ENCODE assay signal across 22 mouse cellular contexts in the genomic region with DNA sequence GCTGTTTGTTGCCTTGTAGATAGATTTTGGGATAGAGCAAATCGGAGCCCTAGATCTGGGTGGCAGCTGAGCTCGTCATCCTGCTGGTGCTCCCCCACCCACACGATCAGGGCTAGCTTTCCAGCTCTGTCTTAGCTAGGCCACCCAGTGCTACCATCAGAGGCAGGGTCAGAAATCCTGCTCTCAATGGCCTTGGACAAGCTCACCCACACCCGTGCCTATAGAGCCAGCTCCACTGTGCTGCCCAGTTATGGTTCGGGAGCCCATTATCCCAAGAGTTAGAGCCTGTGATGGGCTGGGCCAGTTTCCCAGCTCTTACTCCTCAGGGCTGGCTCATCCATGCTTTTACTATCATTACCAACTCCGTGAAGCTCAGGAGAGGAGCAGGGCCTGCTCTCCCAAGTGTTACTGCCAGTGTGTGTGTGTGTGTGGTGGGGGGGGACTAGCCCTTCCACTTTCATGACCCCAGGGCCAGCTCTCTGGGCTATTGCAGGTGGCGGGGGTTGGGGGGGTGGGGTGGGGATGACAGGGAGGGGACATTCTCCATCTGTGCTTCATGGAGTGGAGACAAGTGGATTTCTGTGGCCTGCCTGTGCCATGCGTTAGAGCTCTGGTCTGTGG.
A peak's percentile ranks its signal among the peaks of the same experiment; 100 is the strongest.
DNase-seq lines count a peak whose midpoint lies in the region; ATAC-seq and TF ChIP-seq lines count a peak whose summit lies in the region.
"Had no signal": no experiment of that assay in that cellular context is flagged by ENCODE, and none has a peak within 500 bp of the region (broad histone marks: within the 10 kb centered on the region; RNA-seq: fewer than 3 reads in every experiment).

No protein-coding gene starts in this region.

- no peak for TF ChIP-seq EP300 in heart, adult 2 months (IDR thresholded peaks at IDR 0.05; ENCODE audit: insufficient read depth, low read depth, low read length)

- H3K4me2 ChIP-seq in forebrain, embryonic 12.5 days, result no peak overlapping the region
- no peak overlapping the region for H3K4me2 ChIP-seq in forebrain, embryonic 14.5 days (ENCODE audit: low read length)
- no peak overlapping the region for H3K4me2 ChIP-seq in hindbrain, embryonic 15.5 days
- no peak overlapping the region for H3K4me2 ChIP-seq in midbrain, embryonic 14.5 days (ENCODE audit: low read length)
- H3K4me2 ChIP-seq: heart, embryonic 13.5 days; limb, embryonic 12.5 days had no signal

- no peak for TF ChIP-seq CTCF in heart, adult 2 months (IDR thresholded peaks at IDR 0.05)

- 75% methylated on average over 8 of the region's 8 CpGs for whole genome bisulfite sequencing in forebrain, embryonic 12.5 days
- WGBS in forebrain, embryonic 14.5 days, result 79% methylated on average over 8 of the region's 8 CpGs
- WGBS in embryonic facial prominence, embryonic 10.5 days, result 66% methylated on average over 8 of the region's 8 CpGs
- 81% methylated on average over 8 of the region's 8 CpGs for WGBS in hindbrain, embryonic 15.5 days
- 68% methylated on average over 8 of the region's 8 CpGs for whole genome bisulfite sequencing in midbrain, embryonic 14.5 days
- 92% methylated on average over 8 of the region's 8 CpGs for WGBS in heart, adult 2 months

- H3K9ac ChIP-seq in forebrain, embryonic 12.5 days, result no peak overlapping the region
- H3K9ac ChIP-seq in forebrain, embryonic 14.5 days (ENCODE audit: low read length), result no peak overlapping the region
- no peak overlapping the region for H3K9ac ChIP-seq in hindbrain, embryonic 15.5 days
- H3K9ac ChIP-seq in midbrain, embryonic 14.5 days (replicated peaks; ENCODE audit: low read length), result no peak overlapping the region
- no peak overlapping the region for H3K9ac ChIP-seq in heart, adult 2 months (ENCODE audit: low read depth, low read length)
- H3K9ac ChIP-seq: heart, embryonic 13.5 days; limb, embryonic 12.5 days; liver, embryonic 14.5 days had no signal

- TF ChIP-seq POLR2A in heart, adult 2 months (IDR thresholded peaks at IDR 0.05; ENCODE audit: insufficient read depth, low read depth, low read length), result no peak

- intact Hi-C loops in heart, adult 2 months (cut with DNase I), result no loop called here
- intact Hi-C loops in left cerebral cortex, postnatal 36 days (cut with DNase I), result no loop called here

- no peak overlapping the region for H3K4me3 ChIP-seq in forebrain, embryonic 12.5 days (replicated peaks)
- H3K4me3 ChIP-seq in forebrain, embryonic 14.5 days (ENCODE audit: low read depth, low read length), result no peak overlapping the region
- no peak overlapping the region for H3K4me3 ChIP-seq in embryonic facial prominence, embryonic 10.5 days
- H3K4me3 ChIP-seq in hindbrain, embryonic 15.5 days, result no peak overlapping the region
- no peak overlapping the region for H3K4me3 ChIP-seq in midbrain, embryonic 14.5 days (replicated peaks; ENCODE audit: low read depth, low read length)
- H3K4me3 ChIP-seq in heart, adult 2 months, result no peak overlapping the region
- H3K4me3 ChIP-seq: heart, embryonic 13.5 days; left cerebral cortex, adult 2 months; limb, embryonic 12.5 days; megakaryocyte, embryonic 14.5 days had no signal

- H3K27me3 ChIP-seq in forebrain, embryonic 12.5 days, result peaks cover 3% of the 10 kb centered on the region; the same call in 1 of the 2 replicates
- H3K27me3 ChIP-seq in forebrain, embryonic 14.5 days (replicated peaks; ENCODE audit: control insufficient read depth, insufficient read depth, low read length), result no peaks in the 10 kb centered on the region
- no peaks in the 10 kb centered on the region for H3K27me3 ChIP-seq in embryonic facial prominence, embryonic 10.5 days (replicated peaks; ENCODE audit: low read depth, poor library complexity, severe bottlenecking)
- no peaks in the 10 kb centered on the region for H3K27me3 ChIP-seq in hindbrain, embryonic 15.5 days
- H3K27me3 ChIP-seq in midbrain, embryonic 14.5 days (ENCODE audit: control insufficient read depth, insufficient read depth, low read length), result no peaks in the 10 kb centered on the region
- no peaks in the 10 kb centered on the region for H3K27me3 ChIP-seq in heart, adult 2 months (ENCODE audit: control insufficient read depth, insufficient read depth, low read length)
- H3K27me3 ChIP-seq: heart, embryonic 13.5 days; limb, embryonic 12.5 days; megakaryocyte, embryonic 14.5 days had no signal

- ATAC-seq in forebrain, embryonic 12.5 days (ENCODE audit: low FRiP score), result 0 out of 2 replicates have a peak, but pooled peaks have one; percentile 13
- ATAC-seq in forebrain, embryonic 14.5 days, result no peak
- ATAC-seq in hindbrain, embryonic 15.5 days (ENCODE audit: low FRiP score, low read depth), result 0 out of 2 replicates have a peak, but pooled peaks have one; percentile 19
- ATAC-seq in midbrain, embryonic 14.5 days (ENCODE audit: low FRiP score, low TSS enrichment), result peak; percentile 32; the same call in 1 of the 2 replicates
- ATAC-seq in granulocyte monocyte progenitor cell, adult 5-6 weeks (replicated peaks; ENCODE audit: poor library complexity, severe bottlenecking), result no peak

- H3K27ac ChIP-seq in forebrain, embryonic 12.5 days, result no peak overlapping the region
- H3K27ac ChIP-seq in forebrain, embryonic 14.5 days (ENCODE audit: low read depth, low read length), result no peak overlapping the region
- peak overlapping the region; percentile 70 for H3K27ac ChIP-seq in embryonic facial prominence, embryonic 10.5 days (replicated peaks)
- no peak overlapping the region for H3K27ac ChIP-seq in hindbrain, embryonic 15.5 days (replicated peaks)
- H3K27ac ChIP-seq in midbrain, embryonic 14.5 days (replicated peaks; ENCODE audit: low read depth, low read length), result no peak overlapping the region
- no peak overlapping the region for H3K27ac ChIP-seq in heart, adult 2 months
- H3K27ac ChIP-seq: heart, embryonic 13.5 days; left cerebral cortex, adult 2 months; limb, embryonic 12.5 days; liver, embryonic 14.5 days had no signal

- no peak for DNase-seq in forebrain, embryonic 14.5 days (ENCODE audit: low spot score)
- peak; percentile 12 for DNase-seq in embryonic facial prominence, embryonic 10.5 days (ENCODE audit: low spot score)
- no peak for DNase-seq in midbrain, embryonic 14.5 days
- DNase-seq in heart, adult 2 months, result no peak
- no peak for DNase-seq in left cerebral cortex, postnatal 36 days (ENCODE audit: low spot score in 2 of 2)
- DNase-seq: adrenal gland, adult 8-10 months; cerebellum, adult 11 months; cerebellum, postnatal 14 days; embryo, embryonic 11 days; gastrocnemius, postnatal 14 days; heart, postnatal 36 days; kidney, adult 2 months; spleen, adult 18-20 months; thymus, adult 18-20 months had no signal

- H3K9me3 ChIP-seq in forebrain, embryonic 12.5 days, result no peaks in the 10 kb centered on the region
- no peaks in the 10 kb centered on the region for H3K9me3 ChIP-seq in forebrain, embryonic 14.5 days (replicated peaks; ENCODE audit: control insufficient read depth, low read length)
- H3K9me3 ChIP-seq in embryonic facial prominence, embryonic 10.5 days, result no peaks in the 10 kb centered on the region
- no peaks in the 10 kb centered on the region for H3K9me3 ChIP-seq in hindbrain, embryonic 15.5 days
- no peaks in the 10 kb centered on the region for H3K9me3 ChIP-seq in midbrain, embryonic 14.5 days (ENCODE audit: control insufficient read depth, low read length)
- H3K9me3 ChIP-seq: heart, embryonic 13.5 days; limb, embryonic 12.5 days had no signal

- H3K79me2 ChIP-seq in heart, adult 2 months (replicated peaks; ENCODE audit: control insufficient read depth, insufficient read depth, low read length), result no peaks in the 10 kb centered on the region

- H3K36me3 ChIP-seq in forebrain, embryonic 12.5 days (replicated peaks), result no peaks in the 10 kb centered on the region
- H3K36me3 ChIP-seq in forebrain, embryonic 14.5 days (ENCODE audit: control insufficient read depth, insufficient read depth, low read length), result no peaks in the 10 kb centered on the region
- no peaks in the 10 kb centered on the region for H3K36me3 ChIP-seq in embryonic facial prominence, embryonic 10.5 days (replicated peaks)
- no peaks in the 10 kb centered on the region for H3K36me3 ChIP-seq in hindbrain, embryonic 15.5 days
- H3K36me3 ChIP-seq in midbrain, embryonic 14.5 days (ENCODE audit: control insufficient read depth, insufficient read depth, low read length), result no peaks in the 10 kb centered on the region
- H3K36me3 ChIP-seq in heart, adult 2 months (ENCODE audit: control insufficient read depth, insufficient read depth, low read length), result no peaks in the 10 kb centered on the region
- H3K36me3 ChIP-seq: heart, embryonic 13.5 days; limb, embryonic 12.5 days had no signal

- peaks cover 40% of the 10 kb centered on the region for H3K4me1 ChIP-seq in forebrain, embryonic 12.5 days
- 0 out of 2 replicates have a peak, but pooled peaks cover 10% of the 10 kb centered on the region for H3K4me1 ChIP-seq in forebrain, embryonic 14.5 days (ENCODE audit: control insufficient read depth, insufficient read depth, low read length)
- H3K4me1 ChIP-seq in embryonic facial prominence, embryonic 10.5 days, result peaks cover 64% of the 10 kb centered on the region
- H3K4me1 ChIP-seq in hindbrain, embryonic 15.5 days (replicated peaks), result peaks cover 7% of the 10 kb centered on the region; the same call in 1 of the 2 replicates
- H3K4me1 ChIP-seq in midbrain, embryonic 14.5 days (ENCODE audit: control insufficient read depth, insufficient read depth, low read length), result peaks cover 34% of the 10 kb centered on the region
- no peaks in the 10 kb centered on the region for H3K4me1 ChIP-seq in heart, adult 2 months (ENCODE audit: control insufficient read depth, insufficient read depth, low read length)
- H3K4me1 ChIP-seq: heart, embryonic 13.5 days; megakaryocyte, embryonic 14.5 days had no signal

Comparison
In these comparisons a context has a peak if more than half of its experiments do, and no peak if none do; other contexts are left out.
1. ATAC-seq: peak in forebrain, embryonic 12.5 days (single experiment), hindbrain, embryonic 15.5 days (single experiment) and midbrain, embryonic 14.5 days (single experiment); none in forebrain, embryonic 14.5 days (single experiment) and granulocyte monocyte progenitor cell, adult 5-6 weeks (single experiment).